Mouse (Mus musculus): Measurements from ENCODE around the gene Sec24d.
A peak's percentile ranks its signal among the peaks of the same experiment; 100 is the strongest.

Gene Sec24d

GRCm38 (mm10) chr3:123296654-123297053, 29.4 kb downstream of the Sec24d start:
- DNase-seq (ENCODE audit: low read depth) = peak; percentile 14

- DNase-seq (ENCODE audit: low read depth) = no peak
These were observed 31.0 kb downstream of the Sec24d start for GRCm38 (mm10) chr3:123298283-123298682.

- no peak for DNase-seq (ENCODE audit: low read depth)
These were observed 34.3 kb downstream of the Sec24d start for GRCm38 (mm10) chr3:123301521-123301920.

DNA sequence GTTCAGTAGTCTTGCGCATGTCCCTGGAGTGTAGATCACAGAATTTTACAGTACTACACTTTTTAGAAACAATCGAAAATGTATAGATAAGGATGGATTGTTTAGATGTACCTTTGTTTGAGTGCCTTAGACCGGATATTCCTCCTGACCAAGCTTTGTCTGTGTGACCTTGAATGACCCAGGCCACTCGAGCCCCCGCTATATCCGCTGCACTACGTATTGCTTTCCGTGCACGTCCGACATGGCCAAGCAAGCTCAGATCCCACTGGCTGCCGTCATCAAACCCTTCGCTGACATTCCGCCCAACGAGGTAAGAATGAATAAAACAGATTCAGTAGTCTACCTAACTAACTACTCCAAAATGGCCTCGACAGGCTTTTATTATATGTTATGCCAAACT, 38.4 kb downstream of the Sec24d start:
- DNase-seq (ENCODE audit: low read depth) = no peak

GRCm38 (mm10) chr3:123307446-123307845, 40.2 kb downstream of the Sec24d start:
- DNase-seq (ENCODE audit: low read depth) = no peak

DNA sequence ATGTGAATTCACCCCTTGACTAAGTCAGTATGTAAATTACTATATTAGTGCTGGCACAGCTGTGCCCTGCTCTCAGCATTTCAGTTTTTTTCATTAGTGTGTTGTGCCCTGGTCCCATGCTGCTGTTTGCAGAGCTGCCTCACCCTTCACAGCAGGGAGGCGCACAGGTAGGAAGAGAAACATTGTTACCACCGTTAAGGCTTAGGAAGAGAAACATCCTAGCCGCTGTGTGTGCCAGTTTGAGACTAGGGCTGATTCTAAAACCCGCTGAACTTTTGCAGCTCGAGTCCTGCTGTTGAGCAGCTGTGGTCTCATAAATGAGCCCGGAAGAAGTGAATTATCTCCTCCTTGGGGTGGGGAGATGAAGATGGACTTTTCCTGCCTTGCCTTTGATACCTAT, 41.9 kb downstream of the Sec24d start:
- DNase-seq (ENCODE audit: low read depth) = no peak

DNA sequence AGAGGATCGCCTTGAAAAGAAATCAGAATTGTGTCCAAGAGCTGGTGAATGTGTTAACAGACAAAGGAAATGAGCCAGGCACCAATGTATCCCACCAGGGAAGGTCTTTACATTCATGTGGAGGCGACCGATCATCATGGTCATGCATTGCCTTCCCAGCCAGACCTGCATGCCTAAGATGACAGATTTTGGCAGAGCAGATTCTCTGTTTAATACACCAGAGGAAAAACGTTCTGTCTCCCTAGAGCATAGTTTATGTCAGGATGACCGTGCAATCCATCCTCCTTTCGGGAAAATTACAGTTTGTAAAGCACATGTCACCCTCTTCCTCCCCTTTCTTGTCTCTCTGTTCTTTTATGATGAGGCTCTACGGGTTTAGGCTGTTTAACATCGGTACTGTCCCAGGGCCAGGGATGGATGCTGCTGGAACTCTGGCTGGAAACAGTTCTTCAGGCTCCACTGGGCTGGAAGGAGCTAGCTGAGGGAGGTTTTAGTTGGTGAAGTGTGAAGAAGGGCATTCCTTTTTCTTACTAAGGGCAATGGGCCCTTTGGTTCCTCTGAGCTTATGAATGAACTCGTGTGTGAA, 45.3 kb downstream of the Sec24d start:
- no peak for DNase-seq (ENCODE audit: low read depth)

DNA sequence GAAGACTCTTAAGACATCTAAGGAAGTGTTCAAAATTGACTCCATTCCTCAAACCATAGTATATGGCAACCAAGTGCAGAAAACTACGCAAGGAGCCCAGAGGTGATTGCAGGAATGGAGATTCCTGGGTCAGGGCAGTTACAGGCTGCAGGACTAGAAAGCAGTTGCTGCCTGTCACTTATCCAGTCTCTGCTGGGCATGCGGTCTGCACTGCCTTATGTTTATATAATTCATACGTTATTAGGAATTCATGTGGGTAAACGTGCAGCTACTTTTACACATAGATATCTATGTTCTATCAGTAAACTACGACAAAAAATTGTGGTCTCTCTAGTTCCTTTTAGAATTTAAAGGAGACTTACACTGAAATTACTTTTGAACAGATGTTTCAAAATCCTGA, 46.2 kb downstream of the Sec24d start:
- no peak for DNase-seq (ENCODE audit: low read depth)

DNA sequence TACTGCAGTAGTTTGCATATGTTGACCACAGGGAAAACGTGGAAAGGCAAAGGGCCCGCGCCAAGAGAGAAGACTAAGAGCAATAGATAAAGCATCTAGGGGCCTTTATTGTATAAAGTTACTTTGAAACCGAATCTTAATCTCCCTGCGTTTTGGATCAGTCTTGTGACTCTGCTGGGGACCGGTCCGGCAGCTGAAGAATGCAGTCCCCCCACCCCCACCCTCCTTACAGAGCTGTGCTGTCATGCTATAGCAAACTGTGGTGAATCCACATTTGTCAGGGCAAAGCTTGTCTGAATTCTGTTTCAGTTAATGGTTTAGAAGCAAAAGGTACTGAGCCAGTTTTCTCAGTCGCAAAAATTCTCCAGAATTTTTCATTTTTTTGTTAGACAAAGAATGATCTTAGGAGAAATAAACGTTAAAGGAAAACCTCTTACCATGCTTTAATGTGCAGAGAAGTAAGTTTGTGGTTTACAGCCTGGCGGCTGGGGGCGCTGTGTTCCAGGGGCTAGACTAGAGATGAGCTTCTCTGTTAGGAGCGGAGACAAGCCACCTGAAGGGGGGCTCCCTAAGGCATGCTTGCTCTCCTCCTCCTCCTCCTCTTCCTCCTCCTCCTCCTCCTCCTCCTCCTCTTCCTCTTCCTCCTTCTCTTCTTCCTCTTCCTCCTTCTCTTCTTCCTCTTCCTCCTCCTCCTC, 46.8 kb downstream of the Sec24d start:
- no peak for DNase-seq (ENCODE audit: low read depth)

- DNase-seq (ENCODE audit: low read depth) = no peak
These were observed 48.8 kb downstream of the Sec24d start for GRCm38 (mm10) chr3:123316066-123316465.

DNA sequence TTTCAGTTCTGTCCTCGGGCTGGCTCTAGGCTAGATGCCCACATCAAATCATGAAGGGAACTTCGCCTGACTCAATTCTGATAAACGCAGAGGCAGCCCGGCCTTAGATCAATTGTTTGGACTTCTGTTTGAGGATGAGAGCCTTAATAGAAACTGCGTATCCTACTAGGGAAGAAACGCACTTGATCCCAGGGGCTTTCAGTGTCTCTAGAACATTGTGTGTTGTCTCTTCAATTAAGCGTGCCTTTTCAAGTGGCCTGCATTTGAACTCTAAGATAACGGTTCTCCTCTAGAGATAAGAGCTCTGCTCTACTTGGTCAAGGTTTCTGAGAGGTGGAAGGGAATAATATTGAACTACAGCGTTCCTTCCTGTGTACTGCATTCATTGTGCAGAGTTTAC, 49.8 kb downstream of the Sec24d start:
- DNase-seq (ENCODE audit: low read depth) = no peak

DNA sequence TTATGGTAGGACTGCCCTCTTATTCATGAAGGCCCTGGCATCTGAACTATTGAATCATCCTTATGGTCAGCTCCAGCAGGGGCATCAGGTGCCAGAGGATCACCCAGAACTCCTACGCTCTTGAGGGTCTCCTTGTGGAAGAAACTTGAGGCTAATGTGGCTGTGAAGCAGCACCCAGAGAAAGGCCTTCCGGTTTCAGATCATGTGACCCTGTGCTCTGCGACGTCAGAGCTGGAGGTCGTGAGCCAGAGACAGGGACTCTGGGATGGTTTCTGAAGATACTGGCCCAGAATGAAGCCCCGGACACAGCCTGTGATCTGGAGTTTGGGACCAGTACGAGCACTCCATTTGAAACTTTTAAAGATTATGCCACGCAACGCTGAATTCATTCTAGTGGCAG, 53.1 kb downstream of the Sec24d start:
- DNase-seq (ENCODE audit: low read depth) = no peak

DNA sequence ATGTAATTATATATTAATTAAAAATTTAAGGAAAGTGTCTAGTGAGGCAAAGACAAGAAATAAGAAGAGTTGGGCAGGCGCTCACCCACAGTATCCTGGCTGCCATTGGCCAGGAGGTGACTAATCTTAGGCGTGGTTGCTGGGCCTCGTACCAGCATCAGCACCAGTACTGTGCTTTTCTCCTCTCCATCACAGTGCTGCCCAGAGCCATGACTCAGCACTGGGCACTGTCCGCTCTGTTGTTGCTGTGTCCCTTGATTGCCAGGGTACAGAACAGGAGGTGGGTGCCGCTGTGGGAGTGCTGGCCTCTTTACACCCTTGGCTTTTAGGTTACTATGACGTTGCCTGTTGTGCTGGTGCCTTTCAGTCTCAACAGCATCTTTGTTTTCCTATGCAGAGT, 54.4 kb downstream of the Sec24d start:
- peak; percentile 85 for DNase-seq (ENCODE audit: low read depth)

- DNase-seq (ENCODE audit: low read depth) = no peak
These were observed 54.9 kb downstream of the Sec24d start for GRCm38 (mm10) chr3:123322147-123322546.

DNA sequence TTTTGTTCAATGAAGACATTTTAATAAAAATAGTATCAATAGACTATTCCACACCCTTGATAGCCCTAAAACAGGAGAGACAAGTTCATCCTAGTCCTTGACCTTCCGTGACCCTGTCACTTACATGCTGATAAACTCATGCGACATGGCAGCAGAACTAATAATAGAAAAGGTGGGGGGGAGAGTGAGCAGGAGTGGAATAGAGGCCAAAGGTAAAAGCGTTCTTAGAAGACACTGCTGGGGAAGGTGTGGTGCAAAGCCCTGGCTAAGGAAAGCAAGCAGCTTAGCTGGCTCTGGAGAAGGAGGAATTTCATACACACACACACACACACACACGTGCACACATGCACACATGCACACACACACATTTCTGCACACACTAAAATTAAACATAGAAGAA, 57.1 kb downstream of the Sec24d start:
- DNase-seq (ENCODE audit: low read depth) = no peak

- DNase-seq (ENCODE audit: low read depth) = peak; percentile 95
These were observed 62.0 kb downstream of the Sec24d start for GRCm38 (mm10) chr3:123329251-123329650.

- no peak for DNase-seq (ENCODE audit: low read depth)
These were observed 63.0 kb downstream of the Sec24d start for GRCm38 (mm10) chr3:123330221-123330620.

GRCm38 (mm10) chr3:123332330-123333054, 65.2 kb downstream of the Sec24d start:
- no peak for DNase-seq (ENCODE audit: low read depth)

DNA sequence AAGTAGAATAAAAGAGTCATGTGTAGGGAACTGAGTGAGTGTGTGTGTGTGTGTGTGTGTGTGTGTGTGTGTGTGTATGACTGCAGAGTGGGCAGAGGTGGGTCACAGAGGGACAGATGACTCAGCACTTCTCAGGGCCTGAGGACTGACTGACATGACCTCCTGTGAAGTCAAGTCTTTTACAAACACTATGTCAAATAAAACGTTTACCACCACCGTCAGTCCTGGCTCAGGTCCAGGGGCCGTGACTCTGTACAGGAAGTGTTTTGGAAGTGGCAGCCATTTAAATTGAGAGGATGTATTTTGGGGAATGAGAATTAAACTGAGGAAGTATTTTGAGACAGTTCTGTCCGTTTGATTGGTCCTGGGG, 65.8 kb downstream of the Sec24d start:
- peak; percentile 29 for DNase-seq (ENCODE audit: low read depth)

DNA sequence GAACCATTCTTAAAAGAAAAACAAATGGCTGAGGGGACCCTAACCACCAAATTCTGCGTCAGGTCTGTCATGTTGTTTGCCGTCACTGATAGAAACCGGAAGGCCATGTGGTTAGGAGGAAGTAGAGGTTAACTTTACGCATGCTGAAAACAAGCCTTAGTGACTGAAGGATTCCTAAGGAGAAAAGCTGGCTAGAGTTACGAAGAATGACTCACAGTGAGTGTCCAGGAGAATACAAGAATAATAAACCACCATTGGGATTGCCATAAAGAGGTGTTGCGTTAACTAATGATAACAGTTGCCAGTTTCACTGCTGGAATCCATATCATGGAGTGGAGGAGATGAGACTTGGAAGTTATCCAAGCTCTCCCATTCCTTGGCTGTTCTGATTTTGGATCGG, 67.7 kb downstream of the Sec24d start:
- DNase-seq (ENCODE audit: low read depth) = peak; percentile 64

DNA sequence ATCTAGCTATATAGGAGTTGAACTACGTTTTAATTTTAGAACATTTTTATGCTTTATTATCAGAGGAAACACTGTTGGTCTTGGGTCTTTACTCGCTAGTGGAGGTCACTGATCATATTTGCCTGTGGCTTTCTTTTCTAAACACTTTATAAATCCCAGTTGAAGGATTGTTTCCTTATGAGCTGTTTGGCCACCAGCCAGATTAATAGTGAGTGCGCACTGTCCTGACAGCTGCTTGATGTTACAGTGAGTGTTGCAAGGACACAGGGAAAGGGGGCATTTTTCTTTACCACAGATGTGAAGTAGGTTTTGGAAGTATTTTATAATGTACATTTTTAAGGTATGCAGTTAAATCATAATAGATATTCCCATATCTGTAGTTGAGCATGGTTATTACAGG, 68.2 kb downstream of the Sec24d start:
- peak; percentile 21 for DNase-seq (ENCODE audit: low read depth)

GRCm38 (mm10) chr3:123336455-123336854, 69.2 kb downstream of the Sec24d start:
- no peak for DNase-seq (ENCODE audit: low read depth)

DNA sequence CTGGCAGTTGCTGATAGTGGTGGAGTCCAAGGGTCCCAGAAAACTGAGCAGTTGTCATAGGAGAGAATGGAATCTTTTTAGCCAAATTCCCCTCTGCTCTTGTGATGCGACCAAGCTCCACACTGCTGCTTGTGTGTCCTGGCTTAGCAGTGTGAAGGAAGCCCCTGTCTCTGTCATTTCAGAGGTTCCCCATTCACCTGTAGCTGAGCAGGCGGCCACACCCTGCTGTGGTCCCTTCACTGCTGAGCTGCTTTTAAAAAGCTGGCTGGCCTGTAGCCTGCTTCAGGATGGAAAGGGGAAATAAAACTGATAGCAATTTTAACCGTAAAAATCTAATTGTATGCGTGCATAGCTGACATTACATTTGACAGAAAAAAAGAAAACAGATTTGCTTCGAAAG, 69.7 kb downstream of the Sec24d start:
- no peak for DNase-seq (ENCODE audit: low read depth)

DNA sequence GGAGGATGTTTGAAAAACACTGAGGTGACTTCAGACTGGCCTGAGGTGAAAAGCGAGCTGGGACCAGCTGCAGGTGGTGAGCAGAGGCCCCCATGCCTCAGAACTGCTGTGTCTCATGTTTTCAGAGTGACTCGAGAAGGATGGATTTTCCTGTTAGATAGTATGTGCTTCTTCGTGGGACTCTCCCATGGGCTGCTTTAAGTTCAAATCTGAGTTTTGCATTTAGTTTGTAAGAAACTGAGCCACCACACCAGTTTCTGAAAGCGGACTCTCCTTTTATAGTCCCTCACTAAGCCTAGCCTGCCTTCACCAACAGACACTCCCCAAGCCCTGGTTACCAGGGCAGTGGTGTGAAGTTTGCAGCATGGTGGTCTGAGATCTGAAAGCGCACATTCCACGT, 70.6 kb downstream of the Sec24d start:
- no peak for DNase-seq (ENCODE audit: low read depth)
